Mouse (Mus musculus): ENCODE results near the gene Wdr70. TPM values are rescaled to one million over a fixed set of nuclear protein-coding genes. Genes with fewer than 3 reads are reported as not detected.

The Wdr70 gene
- polyA plus RNA-seq, 1 experiment from 2014 or later, result 82.7 TPM

GRCm38 (mm10) chr15:7842398-7842797, 256.6 kb downstream of the Wdr70 start:
- 92% methylated on average over 4 of the region's 4 CpGs for WGBS
- Histone ChIP-seq H3K27me3 (ENCODE audit: control insufficient read depth, insufficient read depth, low read length) (no peaks in the 10 kb centered on the region), H3K4me3 (ENCODE audit: low read depth, low read length) (no peak overlapping the region), H3K9ac (ENCODE audit: low read depth, low read length) (no peak overlapping the region), H3K9me3 (ENCODE audit: control insufficient read depth, low read length) (no peaks in the 10 kb centered on the region), H3K27ac (ENCODE audit: low read depth, low read length) (no peak overlapping the region), H3K4me1 (replicated peaks; ENCODE audit: control insufficient read depth, insufficient read depth, low read length) (no peaks in the 10 kb centered on the region), H3K4me2 (replicated peaks; ENCODE audit: low read depth, low read length) (no peak overlapping the region), H3K36me3 (ENCODE audit: control insufficient read depth, insufficient read depth, low read length) (no peaks in the 10 kb centered on the region)
- no peak for ATAC-seq (ENCODE audit: low FRiP score)
- DNase-seq (ENCODE audit: low spot score), result no peak

- H3K4me1 ChIP-seq (replicated peaks; ENCODE audit: control insufficient read depth, insufficient read depth, low read length), result no peaks in the 10 kb centered on the region
- no peak for DNase-seq (ENCODE audit: low spot score)
- 80% methylated on average over 1 of the region's 1 CpGs for WGBS
- no peaks in the 10 kb centered on the region for H3K9me3 ChIP-seq (ENCODE audit: control insufficient read depth, low read length)
- no peak overlapping the region for H3K9ac ChIP-seq (ENCODE audit: low read depth, low read length)
- ATAC-seq (ENCODE audit: low FRiP score), result no peak
- H3K27me3 ChIP-seq (ENCODE audit: control insufficient read depth, insufficient read depth, low read length), result no peaks in the 10 kb centered on the region
- H3K36me3 ChIP-seq (ENCODE audit: control insufficient read depth, insufficient read depth, low read length), result no peaks in the 10 kb centered on the region
- no peak overlapping the region for H3K4me3 ChIP-seq (ENCODE audit: low read depth, low read length)
- H3K27ac ChIP-seq (ENCODE audit: low read depth, low read length), result no peak overlapping the region
- H3K4me2 ChIP-seq (replicated peaks; ENCODE audit: low read depth, low read length), result no peak overlapping the region
These were observed 257.3 kb downstream of the Wdr70 start for GRCm38 (mm10) chr15:7841664-7842063.

GRCm38 (mm10) chr15:7838921-7839309, 260.1 kb downstream of the Wdr70 start:
- H3K9me3 ChIP-seq (ENCODE audit: control insufficient read depth, low read length), result no peaks in the 10 kb centered on the region
- H3K4me2 ChIP-seq (replicated peaks; ENCODE audit: low read depth, low read length), result no peak overlapping the region
- H3K9ac ChIP-seq (ENCODE audit: low read depth, low read length), result no peak overlapping the region
- H3K36me3 ChIP-seq (ENCODE audit: control insufficient read depth, insufficient read depth, low read length), result no peaks in the 10 kb centered on the region
- ATAC-seq (ENCODE audit: low FRiP score), result no peak
- H3K4me1 ChIP-seq (replicated peaks; ENCODE audit: control insufficient read depth, insufficient read depth, low read length), result no peaks in the 10 kb centered on the region
- WGBS, result 72% methylated on average over 7 of the region's 7 CpGs
- H3K4me3 ChIP-seq (ENCODE audit: low read depth, low read length), result no peak overlapping the region
- H3K27me3 ChIP-seq (ENCODE audit: control insufficient read depth, insufficient read depth, low read length), result no peaks in the 10 kb centered on the region
- DNase-seq (ENCODE audit: low spot score), result no peak
- no peak overlapping the region for H3K27ac ChIP-seq (ENCODE audit: low read depth, low read length)

GRCm38 (mm10) chr15:7838060-7838920, 260.7 kb downstream of the Wdr70 start:
- ATAC-seq (ENCODE audit: low FRiP score) (no peak), DNase-seq (ENCODE audit: low spot score) (no peak)
- Histone ChIP-seq H3K9ac (ENCODE audit: low read depth, low read length) (no peak overlapping the region), H3K4me3 (ENCODE audit: low read depth, low read length) (no peak overlapping the region), H3K27ac (ENCODE audit: low read depth, low read length) (no peak overlapping the region), H3K4me1 (replicated peaks; ENCODE audit: control insufficient read depth, insufficient read depth, low read length) (no peaks in the 10 kb centered on the region), H3K9me3 (ENCODE audit: control insufficient read depth, low read length) (no peaks in the 10 kb centered on the region), H3K27me3 (ENCODE audit: control insufficient read depth, insufficient read depth, low read length) (no peaks in the 10 kb centered on the region), H3K36me3 (ENCODE audit: control insufficient read depth, insufficient read depth, low read length) (no peaks in the 10 kb centered on the region), H3K4me2 (replicated peaks; ENCODE audit: low read depth, low read length) (no peak overlapping the region)
- 85% methylated on average over 8 of the region's 8 CpGs for WGBS

- Histone ChIP-seq H3K4me2 (replicated peaks; ENCODE audit: low read depth, low read length) (no peak overlapping the region), H3K36me3 (ENCODE audit: control insufficient read depth, insufficient read depth, low read length) (no peaks in the 10 kb centered on the region), H3K9ac (ENCODE audit: low read depth, low read length) (no peak overlapping the region), H3K9me3 (ENCODE audit: control insufficient read depth, low read length) (no peaks in the 10 kb centered on the region), H3K4me1 (replicated peaks; ENCODE audit: control insufficient read depth, insufficient read depth, low read length) (no peaks in the 10 kb centered on the region), H3K4me3 (ENCODE audit: low read depth, low read length) (no peak overlapping the region), H3K27ac (ENCODE audit: low read depth, low read length) (no peak overlapping the region), H3K27me3 (ENCODE audit: control insufficient read depth, insufficient read depth, low read length) (no peaks in the 10 kb centered on the region)
- DNase-seq (ENCODE audit: low spot score) (no peak), ATAC-seq (ENCODE audit: low FRiP score) (no peak)
- WGBS, result 89% methylated on average over 9 of the region's 9 CpGs
These were observed 263.6 kb downstream of the Wdr70 start for GRCm38 (mm10) chr15:7835404-7835803.

GRCm38 (mm10) chr15:7825530-7825929, 273.5 kb downstream of the Wdr70 start:
- Histone ChIP-seq H3K36me3 (ENCODE audit: control insufficient read depth, insufficient read depth, low read length) (no peaks in the 10 kb centered on the region), H3K27me3 (ENCODE audit: control insufficient read depth, insufficient read depth, low read length) (no peaks in the 10 kb centered on the region), H3K4me1 (replicated peaks; ENCODE audit: control insufficient read depth, insufficient read depth, low read length) (no peaks in the 10 kb centered on the region), H3K9me3 (ENCODE audit: control insufficient read depth, low read length) (no peaks in the 10 kb centered on the region), H3K4me2 (replicated peaks; ENCODE audit: low read depth, low read length) (no peak overlapping the region), H3K9ac (ENCODE audit: low read depth, low read length) (no peak overlapping the region), H3K27ac (ENCODE audit: low read depth, low read length) (no peak overlapping the region), H3K4me3 (ENCODE audit: low read depth, low read length) (no peak overlapping the region)
- ATAC-seq (ENCODE audit: low FRiP score) (no peak), DNase-seq (ENCODE audit: low spot score) (no peak)
- WGBS, result 56% methylated on average over 6 of the region's 6 CpGs

GRCm38 (mm10) chr15:7823886-7824285, 275.1 kb downstream of the Wdr70 start:
- Histone ChIP-seq H3K4me2 (replicated peaks; ENCODE audit: low read depth, low read length) (no peak overlapping the region), H3K4me3 (ENCODE audit: low read depth, low read length) (no peak overlapping the region), H3K9ac (ENCODE audit: low read depth, low read length) (no peak overlapping the region), H3K9me3 (ENCODE audit: control insufficient read depth, low read length) (no peaks in the 10 kb centered on the region), H3K36me3 (ENCODE audit: control insufficient read depth, insufficient read depth, low read length) (no peaks in the 10 kb centered on the region), H3K27me3 (ENCODE audit: control insufficient read depth, insufficient read depth, low read length) (peaks cover 3% of the 10 kb centered on the region; the same call in 1 of the 2 replicates), H3K4me1 (replicated peaks; ENCODE audit: control insufficient read depth, insufficient read depth, low read length) (no peaks in the 10 kb centered on the region), H3K27ac (ENCODE audit: low read depth, low read length) (no peak overlapping the region)
- ATAC-seq (ENCODE audit: low FRiP score), result no peak
- no peak for DNase-seq (ENCODE audit: low spot score)
- 77% methylated on average over 6 of the region's 6 CpGs for WGBS

Other genes starting within 250 kb of the Wdr70 start
- gene Nup155, start 10.1 kb upstream of the Wdr70 start, polyA plus RNA-seq (2014; fragmentation: Nextera tagmentation; extraction: Ambion mirVana), result 24.0 and 25.6 TPM in 2 replicates
- gene Cplane1, start 69.9 kb upstream of the Wdr70 start, polyA plus RNA-seq (2014; fragmentation: Nextera tagmentation; extraction: Ambion mirVana), result 15.1 and 26.6 TPM in 2 replicates